Mouse (Mus musculus): ENCODE results near the gene Calb2. TPM values are rescaled to one million over a fixed set of nuclear protein-coding genes. Genes with fewer than 3 reads are reported as not detected.

The Calb2 gene
- not detected for polyA plus RNA-seq (2017; shearing (Covaris generic))

GRCm38 (mm10) chr8:110168046-110168445 is at the start of gene Calb2:
Gene Calb2, minus strand, starts transcription at chr8:110168210.

DNA sequence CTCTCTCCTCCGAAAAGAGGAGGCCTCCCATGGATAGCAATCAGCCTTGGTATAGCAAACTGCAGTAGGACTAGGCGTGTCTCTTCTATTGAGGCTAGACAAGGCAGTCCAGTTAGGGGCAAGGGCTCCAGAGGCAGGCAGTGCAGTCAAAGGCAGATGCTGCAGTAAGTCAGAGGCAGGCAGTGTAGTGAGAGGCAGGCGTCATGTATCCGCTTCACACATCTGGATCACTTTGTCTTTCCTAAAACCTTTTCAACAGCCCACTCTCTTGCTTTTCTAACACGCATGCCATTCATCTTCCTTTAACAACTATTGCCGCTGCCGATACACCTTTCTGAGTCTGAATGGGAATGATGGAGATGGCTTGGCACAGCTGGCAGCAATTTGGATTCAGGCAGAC is 47.4 kb upstream of the Calb2 start, which contains the start of gene Cmtr2:
TSS of gene Cmtr2 (plus strand) at position 301 of the 400 bp plus-strand sequence.

GRCm38 (mm10) chr8:110102653-110103052 is 65.4 kb downstream of the Calb2 start, which contains the start of gene Gm17720:
Gene Gm17720, minus strand, starts transcription at chr8:110102753.

DNA sequence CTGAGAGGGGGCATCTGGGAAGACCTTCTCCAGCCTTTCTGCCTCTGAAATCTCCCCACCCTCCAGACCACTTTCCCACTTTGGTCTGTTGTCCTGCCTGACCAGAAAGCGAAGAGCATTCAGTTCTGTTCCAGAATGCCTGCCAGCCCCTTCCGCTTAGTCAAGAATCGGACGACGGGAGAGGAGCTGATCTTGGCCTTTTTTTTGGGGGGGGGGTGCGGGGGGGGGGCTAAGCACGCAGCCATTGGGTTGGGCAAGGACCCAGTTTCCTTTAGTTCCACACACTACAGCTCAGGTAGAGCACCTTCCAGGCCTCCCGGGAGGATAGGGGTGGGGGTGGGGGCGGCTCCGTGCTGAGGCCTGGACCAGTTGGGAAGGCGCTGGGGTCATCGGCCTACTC is 67.1 kb downstream of the Calb2 start, which contains the start of gene Gm21964:
TSS of gene Gm21964 (plus strand) at position 301 of the 400 bp plus-strand sequence.

Other genes with a start within 250 kb of the Calb2 start
- 0.17 TPM for gene Marveld3, start 206.0 kb downstream of the Calb2 start, polyA plus RNA-seq (2017; shearing (Covaris generic))
- not detected for gene Tat, start 177.8 kb downstream of the Calb2 start, polyA plus RNA-seq (2017; shearing (Covaris generic))
- gene Chst4, start 128.5 kb downstream of the Calb2 start, polyA plus RNA-seq (2017; shearing (Covaris generic)): not detected
- gene Zfp612, start 88.5 kb downstream of the Calb2 start, polyA plus RNA-seq (2017; shearing (Covaris generic)): 2.9 TPM
- gene Gm21964, start 67.0 kb downstream of the Calb2 start, polyA plus RNA-seq (2017; shearing (Covaris generic)): not detected
- gene Gm17720, start 65.5 kb downstream of the Calb2 start, polyA plus RNA-seq (2017; shearing (Covaris generic)): not detected
- 14.7 TPM for gene Cmtr2, start 47.5 kb upstream of the Calb2 start, polyA plus RNA-seq (2017; shearing (Covaris generic))
- not detected for gene Hydin, start 98.8 kb upstream of the Calb2 start, polyA plus RNA-seq (2017; shearing (Covaris generic))

Data from CD4-positive, CD25-positive, alpha-beta regulatory T cell, adult 9 weeks (primary cell).